Mouse (Mus musculus) heart, adult 11 months (tissue): Measurements from ENCODE around the gene Psmb10.

ENCODE experiments used
- DNase-seq: peaks from one replicate; pipeline ENCODE4 v3.0.0; 2022

The Psmb10 gene

DNA sequence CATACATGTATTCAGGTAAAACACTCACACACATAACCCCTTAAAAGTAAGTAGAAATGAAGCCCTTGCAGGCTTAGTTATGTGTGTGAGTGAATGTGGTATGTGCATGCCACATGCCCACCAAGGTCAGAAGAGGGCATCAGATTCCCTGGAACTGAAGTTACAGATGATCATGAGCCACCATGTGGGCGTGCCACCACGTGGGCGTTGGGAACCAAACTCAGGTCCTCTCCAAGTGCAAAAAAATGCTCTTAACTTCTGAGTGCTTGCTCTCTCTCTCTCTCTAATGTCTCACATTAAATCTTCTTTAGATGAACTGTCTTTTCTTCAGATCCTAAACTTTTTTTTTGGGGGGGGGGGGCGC lies at the start of gene Psmb10:
Psmb10 (minus strand) TSS at position 139 of the 364 bp plus-strand sequence.
- DNase-seq: no peak

DNA sequence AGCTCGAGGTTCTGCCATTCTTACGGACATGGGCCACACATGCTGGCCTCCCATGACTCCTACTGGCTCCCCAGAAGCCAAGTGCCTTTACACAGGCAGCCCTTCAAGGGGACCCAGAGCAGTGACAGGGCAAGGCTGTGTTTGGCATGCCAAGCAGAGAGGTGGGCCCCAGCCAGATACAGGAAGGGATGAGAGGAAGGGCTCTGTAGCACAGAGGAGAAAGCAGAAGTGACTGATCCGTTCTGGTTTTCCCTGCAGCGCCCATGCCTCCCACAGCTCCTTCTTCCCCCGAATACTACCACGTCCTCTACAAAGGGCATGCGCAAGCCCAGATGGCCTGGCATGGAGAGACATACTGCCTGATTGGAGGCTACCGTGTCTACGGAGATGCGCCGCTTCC lies 45.2 kb upstream of the Psmb10 start:
- DNase-seq: peak; percentile 90

DNA sequence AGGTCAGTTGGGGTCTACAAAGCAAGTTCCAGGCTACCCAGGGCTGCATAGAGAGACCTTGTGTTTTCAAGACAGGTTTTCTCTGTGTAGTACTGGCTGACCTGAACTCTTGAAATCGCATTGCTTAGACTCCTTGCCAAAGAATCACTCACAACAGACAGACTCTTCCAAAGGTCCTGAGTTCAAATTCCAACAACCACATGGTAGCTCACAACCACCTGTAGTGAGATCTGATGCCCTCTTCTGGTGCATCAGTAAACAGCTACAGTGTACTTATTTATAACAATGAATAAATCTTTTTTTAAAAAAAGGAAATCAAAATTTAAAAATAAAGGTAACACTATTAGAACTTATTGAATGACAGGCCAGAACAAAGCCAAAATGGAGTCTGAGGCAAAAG lies 42.9 kb upstream of the Psmb10 start:
- peak; percentile 45 for DNase-seq

DNA sequence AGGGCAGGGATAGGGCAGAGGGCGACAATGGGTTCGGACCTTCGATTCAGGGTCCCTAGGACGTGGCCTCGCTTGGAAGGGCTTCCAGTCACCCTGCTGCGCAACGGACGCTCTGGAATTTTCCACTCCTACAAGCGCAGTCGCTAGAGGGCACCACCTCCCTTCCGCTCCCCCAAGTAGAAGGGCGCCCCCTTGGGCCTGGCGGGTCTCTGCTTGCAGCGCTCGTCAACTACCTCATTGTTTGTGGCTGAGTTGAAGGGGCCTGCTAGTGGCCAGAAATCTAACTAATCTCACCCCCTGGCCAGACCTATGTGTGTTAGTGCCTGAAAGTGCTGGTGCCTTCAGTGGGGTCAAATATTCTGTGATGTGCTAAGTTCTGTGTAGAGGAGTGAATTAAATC lies 41.1 kb upstream of the Psmb10 start, which contains the start of gene Dpep3:
Dpep3 (minus strand) TSS at position 105 of the 400 bp plus-strand sequence.
- DNase-seq: no peak

DNA sequence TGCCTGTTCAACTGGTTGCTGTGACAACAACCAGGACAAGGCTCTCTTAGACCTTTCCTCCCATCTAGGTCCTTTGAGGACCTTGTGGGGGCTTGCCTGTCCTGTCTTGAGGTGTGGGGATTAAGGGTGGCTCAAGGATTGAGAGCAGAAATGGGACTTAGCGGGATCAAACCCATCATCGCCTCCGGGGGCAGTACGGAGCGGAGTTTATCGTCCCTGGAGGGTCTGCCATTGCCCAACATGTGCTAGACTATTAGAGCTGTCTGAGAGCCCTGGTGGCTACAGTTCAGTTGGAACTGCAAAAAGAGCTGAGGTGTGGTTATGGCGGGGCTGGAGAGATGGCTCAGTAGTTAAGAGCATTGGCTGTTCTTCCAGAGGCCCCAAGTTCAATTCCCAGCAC lies 37.1 kb upstream of the Psmb10 start:
- DNase-seq: no peak

DNA sequence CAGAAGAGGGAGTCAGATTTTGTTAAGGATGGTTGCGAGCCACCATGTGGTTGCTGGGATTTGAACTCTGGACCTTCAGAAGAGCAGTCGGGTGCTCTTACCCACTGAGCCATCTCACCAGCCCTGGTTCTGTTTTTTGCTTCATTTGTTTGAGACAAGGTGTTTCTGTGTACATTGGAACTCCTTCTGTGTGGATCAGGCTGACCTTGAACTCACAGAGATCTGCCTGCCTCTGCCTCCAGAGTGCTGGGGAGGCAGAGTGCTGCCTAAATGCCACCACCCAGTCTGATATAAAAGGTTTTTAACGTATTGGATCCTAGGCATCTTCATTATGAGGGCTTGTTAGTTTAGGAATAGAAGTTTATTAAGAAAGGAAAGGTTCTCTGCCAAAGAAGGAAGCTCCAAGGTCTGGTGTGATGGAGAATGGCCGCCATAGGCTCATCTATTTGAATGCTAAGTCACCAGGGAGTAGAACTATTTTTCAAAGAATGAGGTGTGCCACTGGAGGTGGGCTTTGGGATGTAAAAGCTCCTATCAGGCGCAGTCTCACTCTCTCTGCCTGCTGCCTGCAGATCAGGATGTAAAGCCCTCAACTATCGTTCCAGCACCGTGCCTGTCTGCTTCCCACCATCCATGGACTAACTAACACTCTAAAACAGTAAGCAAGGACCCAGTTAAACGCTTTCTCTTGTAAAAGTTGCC lies 32.9 kb upstream of the Psmb10 start:
- no peak for DNase-seq

DNA sequence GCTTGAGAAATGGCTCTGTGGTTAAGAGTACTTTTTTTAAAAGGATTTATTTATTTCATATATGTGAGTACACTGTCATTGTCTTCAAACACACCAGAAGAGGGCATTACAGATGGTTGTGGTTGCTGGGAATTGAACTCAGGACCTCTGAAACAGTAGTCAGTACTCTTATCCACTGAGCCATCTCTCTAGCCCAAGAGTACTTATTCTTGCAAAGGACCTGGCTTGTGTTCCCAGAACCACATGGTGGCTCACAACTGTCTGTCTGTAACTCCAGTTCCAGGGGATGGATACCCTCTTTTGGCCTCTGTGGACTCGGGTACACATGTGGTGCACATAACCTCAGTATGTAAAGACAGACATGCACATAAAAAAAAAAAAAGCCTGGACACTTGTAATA lies 31.1 kb upstream of the Psmb10 start:
- no peak for DNase-seq

DNA sequence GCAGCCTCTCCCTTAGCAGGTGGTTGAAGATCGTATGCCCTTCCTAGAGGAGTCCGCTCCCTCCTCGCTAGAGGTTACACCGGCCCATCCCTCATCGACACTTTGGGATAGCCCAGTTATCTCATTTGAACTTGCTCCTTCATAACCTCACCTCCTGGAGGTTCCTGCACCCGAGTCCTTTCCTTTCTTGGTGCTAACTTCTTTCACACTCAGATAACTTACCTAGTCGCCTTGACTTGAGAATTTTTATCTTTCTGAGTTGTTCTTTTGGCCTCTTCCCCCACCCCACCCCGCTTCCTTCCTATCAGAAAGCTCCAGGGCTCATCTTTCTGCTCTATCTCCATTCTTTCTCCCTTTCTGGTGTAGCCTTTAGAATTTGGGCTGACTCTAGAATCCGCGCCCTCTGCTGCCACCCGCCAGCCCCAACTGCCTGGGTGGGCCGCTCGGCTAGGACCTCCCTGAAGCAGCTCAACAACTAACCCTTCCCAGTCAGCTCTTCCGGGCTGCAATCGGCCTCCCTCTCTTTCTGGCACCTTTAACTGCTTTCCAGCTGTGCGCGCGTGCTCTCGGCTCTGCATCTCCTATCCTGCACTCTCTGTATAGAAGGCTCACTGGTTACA lies 28.6 kb upstream of the Psmb10 start:
- DNase-seq: peak; percentile 94

DNA sequence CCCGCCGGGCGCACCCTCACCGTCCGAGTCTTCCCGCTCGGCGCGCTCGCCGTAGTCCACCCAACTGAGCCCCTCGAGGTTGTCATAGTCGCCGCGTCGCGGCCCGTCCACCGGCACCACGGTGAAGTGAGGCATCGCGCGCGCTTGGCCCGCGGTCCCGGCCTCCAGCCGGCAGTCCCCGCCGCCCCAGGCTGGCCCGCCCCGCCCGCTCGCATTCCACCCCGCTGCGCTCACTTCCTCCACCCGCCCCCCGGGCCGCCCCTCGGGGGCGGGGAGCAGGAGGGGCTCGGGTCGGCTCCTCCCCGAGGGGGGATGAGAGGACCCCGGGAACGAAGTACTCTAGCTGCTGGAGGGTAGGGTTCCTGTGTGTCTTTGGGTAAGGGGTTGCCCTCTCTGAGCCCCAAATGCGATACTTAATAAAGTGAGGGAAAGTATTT lies 27.7 kb upstream of the Psmb10 start, which contains the start of gene Slc12a4:
Slc12a4 (minus strand) TSS at position 193 of the 437 bp plus-strand sequence.
- DNase-seq: peak; percentile 99

DNA sequence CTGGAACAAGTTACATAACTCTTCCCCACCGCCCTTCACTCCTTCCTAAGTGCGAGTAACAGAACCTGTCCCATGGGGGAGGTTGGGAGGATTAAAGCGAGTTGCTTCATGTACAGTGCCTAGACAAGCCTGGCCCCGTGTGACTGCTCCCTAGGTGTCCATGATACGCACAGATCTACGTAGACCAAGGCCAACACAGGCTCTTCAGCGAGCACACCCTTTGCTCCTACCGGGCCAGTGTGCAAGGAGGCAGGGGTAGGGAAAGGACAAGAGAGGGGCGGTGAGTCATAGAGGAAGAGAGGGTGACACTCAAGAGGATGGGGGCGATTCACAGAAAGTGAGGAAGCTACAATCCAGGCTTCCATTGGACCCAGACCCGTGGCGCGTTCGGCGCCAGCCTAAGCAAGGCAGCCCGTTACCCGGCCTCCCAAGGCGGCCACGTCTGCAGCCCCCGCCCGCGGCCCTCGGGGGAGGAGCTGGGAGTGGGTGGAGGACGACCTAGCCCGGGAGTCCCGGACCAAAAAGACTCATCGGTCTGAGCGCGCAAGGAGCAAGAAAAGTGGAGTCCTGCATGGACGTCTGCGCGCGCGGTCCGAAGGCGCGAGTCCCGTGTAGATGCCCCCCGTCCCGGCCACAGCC lies 27.1 kb upstream of the Psmb10 start:
- DNase-seq: peak; percentile 98

DNA sequence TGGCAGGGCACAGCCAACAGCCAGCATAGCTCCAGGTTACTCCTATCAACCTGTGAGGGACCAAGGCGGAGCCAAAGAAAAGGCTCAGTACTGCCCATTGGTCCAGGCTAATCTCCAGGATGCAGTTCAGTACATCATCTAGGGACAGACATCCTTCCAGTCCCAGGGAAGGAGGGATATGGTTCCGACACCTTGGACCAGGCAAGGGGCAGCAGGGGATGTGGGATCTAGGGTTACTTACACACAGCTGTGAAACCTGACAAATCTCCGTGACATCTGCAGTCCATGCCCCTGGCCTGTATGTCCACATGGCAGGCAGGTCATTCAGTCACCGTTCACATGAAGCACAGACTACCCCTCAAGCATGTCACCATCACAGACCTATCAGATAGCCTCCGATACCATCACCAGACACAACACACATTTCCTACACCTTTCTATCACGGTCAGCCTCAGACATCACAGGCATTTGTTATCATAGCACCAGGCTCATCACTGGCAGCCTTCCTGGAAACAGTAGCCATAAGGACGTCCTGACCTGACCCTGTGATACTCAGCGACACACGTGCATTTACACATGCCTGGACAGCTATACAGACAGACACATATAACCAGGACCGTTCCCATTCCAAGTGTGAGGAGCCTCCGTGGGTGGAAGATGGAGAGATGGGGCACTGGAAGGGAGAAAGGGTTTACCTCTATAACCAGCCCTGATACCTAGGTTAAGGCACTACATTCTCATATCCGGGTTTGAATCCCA lies 26.4 kb upstream of the Psmb10 start:
- peak; percentile 96 for DNase-seq

DNA sequence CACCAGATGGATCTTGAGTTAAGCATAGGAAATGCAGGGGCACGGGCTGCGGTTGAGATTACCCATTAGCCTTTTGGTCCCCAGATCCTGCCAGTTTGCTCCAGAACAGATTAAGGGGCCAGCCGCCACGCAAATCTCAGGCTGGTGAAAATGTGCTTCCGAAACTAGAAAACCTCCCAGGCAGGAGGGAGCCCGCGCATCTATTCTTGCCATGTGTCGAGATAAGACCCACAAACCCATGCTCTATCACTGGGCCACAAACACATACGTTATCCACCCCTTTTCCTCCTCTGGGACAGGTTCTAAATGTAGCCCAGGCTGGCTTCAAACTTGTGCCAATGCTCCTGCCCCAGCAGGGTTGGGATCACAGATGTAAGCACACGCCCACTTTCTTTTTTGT lies 23.3 kb upstream of the Psmb10 start:
- no peak for DNase-seq

DNA sequence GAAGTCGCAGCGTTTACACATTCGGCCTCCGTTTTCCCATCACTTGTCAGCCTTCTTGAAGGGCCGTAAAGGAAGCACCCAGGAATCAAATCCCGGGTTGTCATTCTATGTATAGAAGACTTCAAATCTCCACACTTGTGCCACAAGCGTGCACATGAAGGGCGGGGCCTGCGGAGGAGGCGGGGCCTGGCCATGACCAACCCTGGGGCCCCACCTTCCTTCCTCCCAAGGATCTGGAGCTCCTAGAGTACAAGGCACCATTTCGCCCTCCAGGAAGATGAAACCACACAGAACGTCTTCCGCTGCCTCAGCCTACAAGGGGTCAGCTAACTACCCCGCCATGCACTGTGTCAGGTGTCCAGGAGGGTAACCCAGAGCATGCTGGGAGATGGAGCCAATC lies 22.9 kb upstream of the Psmb10 start:
- DNase-seq: no peak

DNA sequence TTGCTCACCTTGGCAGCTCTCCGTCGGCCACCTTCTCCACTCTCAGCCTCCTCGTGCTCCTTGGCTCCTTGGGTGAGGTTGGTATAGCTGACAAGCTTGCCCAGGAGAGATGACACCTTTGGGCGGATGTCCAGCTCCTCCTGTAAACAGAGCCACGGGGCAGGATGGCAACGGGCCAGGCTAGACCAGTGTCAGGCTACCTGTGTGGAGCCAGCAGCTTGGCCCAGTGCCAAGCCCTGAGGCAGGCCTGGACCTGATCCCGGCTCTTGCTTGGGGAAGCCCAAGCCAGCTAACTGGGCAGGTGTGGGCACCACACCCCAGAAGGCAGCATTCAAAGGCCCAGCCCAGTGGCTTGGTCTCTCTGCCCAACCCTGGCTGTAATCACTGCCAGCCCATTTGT lies 21.1 kb upstream of the Psmb10 start:
- DNase-seq: peak; percentile 96

DNA sequence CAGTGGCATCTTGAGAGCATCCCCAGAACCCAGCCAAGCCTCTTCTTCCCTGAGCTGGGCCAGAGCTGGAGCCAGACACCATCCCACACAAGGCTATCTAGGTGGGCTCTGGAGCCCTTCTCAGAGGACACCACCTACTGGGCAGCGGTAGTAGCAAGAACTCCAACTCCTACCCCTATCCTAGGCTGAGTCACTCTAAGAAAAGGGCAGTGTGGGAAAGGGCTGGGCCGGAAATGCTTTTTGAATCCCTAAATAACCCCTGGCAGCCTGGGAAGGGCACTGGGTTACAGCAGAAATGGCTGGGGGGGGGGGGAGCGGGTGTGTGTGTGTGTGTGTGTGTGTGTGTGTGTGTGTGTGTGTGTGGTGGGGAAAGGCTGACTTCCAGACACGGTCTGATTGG lies 19.6 kb upstream of the Psmb10 start:
- DNase-seq: peak; percentile 98

DNA sequence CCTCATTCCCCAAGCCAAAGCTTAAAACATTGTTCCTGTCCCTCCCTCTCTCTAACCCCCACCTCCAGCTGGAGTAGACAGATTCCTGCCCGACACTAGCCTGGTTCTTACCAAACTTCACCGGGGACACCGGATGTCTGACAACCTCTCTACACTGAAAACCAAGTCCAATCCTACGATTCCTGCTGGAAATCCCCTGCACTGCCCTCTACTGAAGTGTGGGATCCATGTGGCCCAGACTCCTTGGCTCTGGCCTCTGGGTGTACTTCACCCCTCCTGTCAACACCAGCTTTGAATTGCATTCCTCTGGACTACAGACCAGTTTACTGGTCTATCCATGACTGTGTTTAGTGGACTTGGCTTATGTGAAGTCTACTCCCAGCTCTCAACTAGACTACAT lies 18.3 kb upstream of the Psmb10 start:
- DNase-seq: peak; percentile 97

DNA sequence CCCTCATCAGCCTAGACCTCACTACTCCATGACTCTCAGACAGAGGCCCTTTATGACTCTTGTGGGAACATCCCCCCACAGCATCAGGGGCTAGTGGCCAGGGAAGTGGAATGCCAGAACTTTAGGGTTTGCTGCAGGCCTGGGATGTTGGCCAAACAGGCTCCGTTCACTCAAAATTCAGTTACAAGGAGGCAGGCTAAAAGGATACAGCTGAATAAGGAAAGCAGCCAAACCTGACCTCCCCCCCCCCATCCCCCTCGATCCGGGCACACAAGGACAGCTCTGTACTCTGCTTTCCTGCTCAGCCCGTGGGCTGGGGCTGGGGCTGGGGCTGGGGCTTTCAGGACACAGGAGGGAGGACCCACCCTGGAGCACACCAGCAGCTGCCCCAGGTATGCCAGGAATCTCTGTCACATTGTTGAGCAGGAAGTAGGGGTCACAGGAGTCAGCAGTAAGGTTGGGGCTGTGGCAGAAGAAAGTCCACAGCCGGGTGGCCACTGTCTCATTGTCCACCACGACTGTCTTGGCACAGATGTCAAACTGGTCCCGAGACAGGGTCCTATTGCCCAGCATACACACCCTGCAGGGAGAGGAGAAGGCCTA lies 12.9 kb upstream of the Psmb10 start:
- DNase-seq: peak; percentile 96

DNA sequence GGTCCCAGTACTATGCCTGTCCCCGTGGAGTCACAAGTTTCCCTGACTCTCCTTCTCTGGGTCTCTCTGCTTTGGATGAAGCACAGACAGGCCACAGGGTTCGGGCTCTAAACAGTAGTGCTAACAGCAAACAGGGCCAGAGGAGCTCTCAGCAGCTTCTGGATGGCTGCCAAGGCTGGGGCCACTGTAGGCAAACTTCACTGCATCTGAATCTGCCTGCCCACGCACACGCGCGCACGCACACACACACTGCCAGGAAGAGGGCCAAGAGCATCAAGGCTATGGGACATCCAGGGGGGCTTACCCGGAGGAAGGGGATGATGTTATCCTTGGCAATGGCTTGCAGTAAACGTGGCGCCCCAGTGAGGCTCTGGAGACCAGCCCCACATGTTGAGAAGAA lies 11.1 kb upstream of the Psmb10 start:
- DNase-seq: peak; percentile 95

DNA sequence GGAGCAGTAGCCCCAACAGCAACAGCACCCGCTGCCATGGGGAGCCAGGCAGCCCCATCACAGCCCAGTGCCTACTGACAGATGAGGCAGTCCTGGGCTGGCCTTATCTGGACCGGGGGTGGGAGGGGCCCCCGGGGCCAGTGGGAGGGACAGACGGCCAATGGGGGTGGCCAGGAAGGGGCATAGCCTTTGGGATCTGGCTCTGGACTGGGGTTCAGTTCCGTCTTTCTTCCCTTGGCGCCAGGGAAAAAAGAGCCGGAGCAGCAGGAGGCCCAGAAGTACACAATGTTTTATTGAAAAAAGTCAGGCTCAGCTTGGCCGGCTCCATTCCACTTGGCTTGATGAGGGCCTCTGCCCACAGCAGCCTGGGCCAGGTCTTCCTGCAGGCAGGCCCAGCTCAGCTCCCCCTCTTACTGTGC lies 5.1 kb upstream of the Psmb10 start, which contains the start of gene Lcat:
Lcat (minus strand) TSS at position 62 of the 419 bp plus-strand sequence.
- peak; percentile 95 for DNase-seq

DNA sequence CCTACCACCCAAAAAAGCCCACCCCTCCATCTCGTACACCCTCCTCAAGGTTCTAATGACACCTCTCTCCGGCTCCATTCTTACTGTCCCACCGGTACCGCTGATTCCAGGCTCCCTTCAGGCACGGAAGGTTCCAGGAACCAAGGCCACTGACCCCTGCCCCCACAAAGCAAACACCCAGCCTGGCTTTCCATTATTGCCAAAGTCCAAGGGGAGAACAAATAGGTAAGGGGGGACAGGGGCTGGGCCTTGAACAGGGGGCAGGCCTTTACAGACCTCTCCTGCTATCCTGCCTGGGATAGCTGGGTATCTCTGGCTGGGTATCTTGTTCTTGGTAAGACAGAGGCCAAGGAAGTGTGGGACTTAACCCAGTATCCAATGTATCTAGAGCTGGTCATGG lies 4.3 kb upstream of the Psmb10 start:
- peak; percentile 82 for DNase-seq

DNA sequence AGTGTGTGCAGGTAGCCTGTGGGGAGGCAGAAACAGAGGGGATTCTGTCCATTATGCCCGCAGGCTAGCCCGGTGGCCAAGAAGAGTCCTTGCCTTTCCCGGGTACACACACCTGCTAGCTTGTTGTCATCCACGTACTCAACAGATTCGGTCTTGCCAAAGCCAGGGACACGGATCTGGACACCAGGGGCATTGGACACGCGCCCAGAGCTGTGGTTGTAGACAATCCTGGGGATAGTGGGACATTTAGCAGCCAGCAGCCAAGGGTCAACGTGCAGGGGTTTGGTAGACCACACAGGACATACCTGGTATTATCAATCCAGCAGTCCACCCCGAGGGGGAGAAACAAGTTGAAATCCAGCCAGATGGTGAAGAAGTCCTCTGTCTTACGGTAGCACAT lies 3.8 kb upstream of the Psmb10 start:
- DNase-seq: peak; percentile 90

DNA sequence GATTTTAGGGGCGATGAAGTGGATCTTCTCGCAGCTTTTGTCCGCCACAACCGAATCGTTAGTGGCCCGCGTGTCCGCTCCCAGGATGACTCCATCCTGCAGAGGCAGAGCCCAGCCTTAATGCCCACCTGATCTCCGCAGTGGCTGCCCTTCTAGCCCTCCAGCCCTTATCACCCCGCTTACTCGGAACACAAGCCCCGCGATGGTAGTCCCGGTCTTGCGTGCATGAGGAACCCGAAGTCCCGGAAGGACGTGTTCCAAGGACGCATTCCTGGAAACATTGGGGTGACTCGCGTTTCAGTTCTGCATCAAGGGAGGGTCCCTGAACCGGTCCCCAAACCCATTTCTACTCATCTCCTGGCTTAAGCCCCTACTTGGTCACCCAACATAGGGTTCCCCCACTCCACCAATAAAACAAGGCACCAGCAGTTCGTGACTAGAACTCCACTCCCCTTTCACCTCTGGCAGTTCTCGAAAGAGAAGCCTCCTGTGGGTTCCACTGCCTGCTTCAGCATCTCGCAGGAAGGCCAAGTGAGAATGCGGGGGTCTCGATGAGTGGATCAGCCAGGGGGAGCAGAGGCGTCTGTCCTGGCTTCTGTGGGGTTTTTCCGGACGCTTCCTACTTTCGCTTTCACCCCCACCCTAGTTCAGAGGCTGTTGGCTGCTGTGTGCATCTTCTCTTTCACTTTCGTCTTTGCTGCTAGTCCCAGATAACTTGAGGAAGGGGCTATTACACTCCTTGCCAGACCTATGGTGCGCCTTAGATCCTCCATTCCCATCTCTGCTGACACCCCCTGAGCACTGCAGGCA lies 543 bp downstream of the Psmb10 start:
- peak; percentile 98 for DNase-seq
